Mouse (Mus musculus): ENCODE measurements around the gene Map7d2.

Map7d2 gene

GRCm38 (mm10) chrX:159509847-159510715 lies 95.7 kb downstream of the Map7d2 start:
- DNase-seq (ENCODE audit: low read depth, low spot score), result no peak

- no peak for DNase-seq (ENCODE audit: low read depth, low spot score)
Measured at GRCm38 (mm10) chrX:159510716-159511051, 96.3 kb downstream of the Map7d2 start.

GRCm38 (mm10) chrX:159515599-159515998 lies 101.2 kb downstream of the Map7d2 start:
- no peak for DNase-seq (ENCODE audit: low read depth, low spot score)

- no peak for DNase-seq (ENCODE audit: low read depth, low spot score)
Measured at GRCm38 (mm10) chrX:159521780-159522179, 107.4 kb downstream of the Map7d2 start.

- DNase-seq (ENCODE audit: low read depth, low spot score), result no peak
Measured at GRCm38 (mm10) chrX:159522651-159523050, 108.3 kb downstream of the Map7d2 start.

GRCm38 (mm10) chrX:159526388-159526787 lies 112.0 kb downstream of the Map7d2 start, which contains the start of gene Bclaf3:
Gene Bclaf3, plus strand, starts transcription at chrX:159526688.
- no peak for DNase-seq (ENCODE audit: low read depth, low spot score)

- DNase-seq (ENCODE audit: low read depth, low spot score), result peak; percentile 93
Measured at GRCm38 (mm10) chrX:159532427-159532810, 118.0 kb downstream of the Map7d2 start.

- peak; percentile 16 for DNase-seq (ENCODE audit: low read depth, low spot score)
Measured at GRCm38 (mm10) chrX:159532811-159533462, 118.6 kb downstream of the Map7d2 start.

GRCm38 (mm10) chrX:159541936-159542335 lies 127.6 kb downstream of the Map7d2 start:
- DNase-seq (ENCODE audit: low read depth, low spot score), result no peak

- no peak for DNase-seq (ENCODE audit: low read depth, low spot score)
Measured at GRCm38 (mm10) chrX:159547093-159547492, 132.7 kb downstream of the Map7d2 start.

All from embryo, embryonic 11.5 days (tissue).